In genomic region chr15:20667989-20668388, GRCm38 (mm10) we compare ENCODE assay signal across 18 mouse cellular contexts. TPM values are rescaled to one million over a fixed set of nuclear protein-coding genes. Genes with fewer than 3 reads are reported as not detected.
"Had no signal": no experiment of that assay in that cellular context is flagged by ENCODE, and none has a peak within 500 bp of the region (broad histone marks: within the 10 kb centered on the region; RNA-seq: fewer than 3 reads in every experiment).

No protein-coding gene starts in this region.

- H3K27ac ChIP-seq: neural tube, embryonic 13.5 days; stomach, embryonic 15.5 days; stomach, postnatal 0 days had no signal

- H3K36me3 ChIP-seq: neural tube, embryonic 13.5 days; stomach, embryonic 15.5 days had no signal

- H3K9me3 ChIP-seq: neural tube, embryonic 13.5 days; stomach, embryonic 15.5 days had no signal

- H3K4me1 ChIP-seq: neural tube, embryonic 13.5 days; stomach, embryonic 15.5 days had no signal

- H3K4me2 ChIP-seq: neural tube, embryonic 13.5 days; stomach, embryonic 15.5 days had no signal

- H3K9ac ChIP-seq: neural tube, embryonic 13.5 days; stomach, embryonic 15.5 days had no signal

- H3K27me3 ChIP-seq: neural tube, embryonic 13.5 days; stomach, embryonic 15.5 days had no signal

- H3K4me3 ChIP-seq: neural tube, embryonic 13.5 days; stomach, embryonic 15.5 days had no signal

- DNase-seq: retina, postnatal 1 day; right cerebral cortex, adult 18-20 months; right cerebral cortex, postnatal 14 days; right cerebral cortex, postnatal 25 days; right cerebral cortex, postnatal 4 days; spleen, adult 18-20 months; thymus, adult 18-20 months; thymus, adult 2 months; thymus, postnatal 14 days; thymus, postnatal 25 days; thymus, postnatal 36 days; thymus, postnatal 4 days had no signal

RNA-seq across cellular contexts. Expression of gene Acot10, which starts 1.4 kb away (rescaled TPM):
- total RNA-seq: neutrophil, adult 5-6 weeks had no signal
- polyA plus RNA-seq: small intestine, adult 2 months; spleen, adult 2 months; thymus, adult 2 months had no signal
